Mouse (Mus musculus) adrenal gland, adult 2 months (tissue): ENCODE results near the gene Clec2g. TPM values are rescaled to one million over a fixed set of nuclear protein-coding genes. Genes with fewer than 3 reads are reported as not detected.
"Not testable (repeated sequence)": the region's sequence is repeated elsewhere in the genome, so short reads cannot be mapped to it uniquely, and the experiment has no call there.

Experiments used
- DNase-seq: peaks from one replicate; pipeline ENCODE4 v3.0.0; 2021
- long read RNA-seq: library from polyadenylated mRNA; stranded (forward); transcript quantifications from one replicate; pipeline ENCODE4 v2.0.0, GENCODE M21; 2021
- polyA plus RNA-seq: library from polyadenylated mRNA; depleted of rRNA; stranded (reverse); fragments of >200 nt; gene quantifications from 2 replicates; pipeline ENCODE4 v1.2.3, GENCODE M21; 2012; rRNA removed
- total RNA-seq, 2 experiments: library from RNA; stranded (reverse); gene quantifications; 2 replicates each; pipeline ENCODE4 v1.2.3; 2021

The Clec2g gene
- total RNA-seq: 1 to 10 TPM in 1 of 2 experiments, under 1 TPM in 1; 0.40 to 4.2 TPM
- polyA plus RNA-seq: not detected in 2 replicates
- long read RNA-seq: 0 reads

DNA sequence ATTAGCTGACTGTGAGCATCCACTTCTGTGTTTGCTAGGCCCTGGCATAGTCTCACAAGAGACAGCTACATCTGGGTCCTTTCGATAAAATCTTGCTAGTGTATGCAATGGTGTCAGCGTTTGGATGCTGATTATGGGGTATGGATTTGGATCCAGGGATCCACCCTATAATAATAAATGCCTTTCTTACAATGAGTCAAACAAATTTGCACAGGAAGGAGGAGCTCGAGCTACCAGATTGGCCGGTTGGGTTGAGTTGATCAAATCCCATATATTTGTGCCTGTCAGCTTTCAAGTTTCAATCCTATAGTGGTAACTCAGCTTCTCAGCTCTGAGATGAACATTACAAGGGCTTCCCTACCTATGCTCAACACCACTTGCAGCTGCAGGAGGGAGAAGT lies at the start of gene Clec2g:
TSS of gene Clec2g (plus strand) at position 301 of the 400 bp plus-strand sequence.
- not testable (repeated sequence) for DNase-seq

DNA sequence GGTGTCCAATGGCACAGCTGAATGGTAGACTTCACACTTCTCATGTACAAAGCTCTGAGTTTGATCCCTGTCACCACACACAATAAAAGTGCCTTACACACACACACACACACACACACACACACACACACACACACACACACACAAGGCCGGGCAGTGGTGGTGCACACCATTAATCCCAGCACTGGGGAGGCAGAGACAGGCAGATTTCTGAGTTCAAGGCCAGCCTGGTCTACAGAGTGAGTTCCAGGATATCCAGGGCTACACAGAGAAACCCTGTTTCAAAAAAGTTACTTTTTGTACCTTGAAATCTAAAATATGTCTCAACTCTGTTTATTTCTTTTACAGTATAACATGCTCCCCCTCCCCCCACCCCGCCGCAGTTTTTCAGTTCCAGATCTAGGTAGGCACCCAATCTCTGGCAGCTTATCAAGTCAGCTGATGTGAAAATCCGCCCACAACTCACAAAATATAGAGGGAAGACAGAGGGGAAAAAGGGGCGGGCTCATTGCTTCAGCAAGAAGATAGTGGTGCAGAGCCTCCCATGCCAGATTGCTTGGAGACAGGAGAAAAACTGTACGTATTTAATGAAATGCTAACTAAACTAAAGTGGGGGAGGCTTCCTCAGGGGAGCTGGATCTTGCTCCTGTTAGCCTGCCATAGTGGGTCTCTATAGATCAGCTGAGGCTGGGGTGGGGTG lies 46.9 kb upstream of the Clec2g start, which contains the start of gene Clec2i:
TSS of gene Clec2i (plus strand) at position 498 of the 700 bp plus-strand sequence.
- not testable (repeated sequence) for DNase-seq

DNA sequence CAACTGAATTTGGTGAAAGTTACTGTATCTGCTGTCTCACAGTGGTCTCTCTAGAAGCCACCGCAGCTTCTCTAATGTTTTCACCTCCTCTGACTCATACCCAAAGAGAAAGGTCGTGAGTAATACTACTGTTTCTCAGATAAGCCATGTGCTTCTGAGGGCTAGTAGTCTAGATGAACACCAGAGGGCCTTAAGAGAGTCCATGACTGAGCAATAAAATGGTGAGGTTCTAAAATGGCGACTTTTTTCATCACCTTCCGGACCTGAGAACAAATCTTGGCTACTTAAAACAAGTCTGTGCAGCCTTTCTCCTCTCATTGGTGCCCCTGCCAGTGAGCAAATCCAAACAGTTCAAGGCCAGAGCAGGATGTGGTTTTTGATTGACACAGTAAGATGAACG lies 45.3 kb upstream of the Clec2g start:
- no peak for DNase-seq

DNA sequence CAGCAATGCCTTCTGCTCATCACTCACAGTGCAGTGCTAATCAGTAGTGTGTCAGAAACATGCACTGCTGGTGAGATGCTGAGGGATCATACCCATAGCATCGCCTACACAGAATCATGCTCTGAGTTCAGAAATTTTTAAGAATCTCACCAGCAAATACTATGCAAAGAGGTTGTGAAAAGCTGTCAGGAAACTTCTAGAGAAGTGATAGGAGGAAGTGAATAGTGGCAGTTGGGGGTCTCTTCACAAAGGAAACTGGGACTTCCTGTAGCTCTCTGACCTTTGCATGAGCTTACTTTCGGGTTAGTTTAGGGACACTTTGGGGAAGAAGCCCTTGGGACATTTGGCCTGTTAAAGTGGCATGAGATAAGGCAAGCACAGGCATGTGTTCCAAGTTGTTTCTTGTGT lies 43.2 kb upstream of the Clec2g start, which contains the start of gene BC035044:
TSS of gene BC035044 (minus strand) at position 179 of the 408 bp plus-strand sequence.
- DNase-seq: no peak

DNA sequence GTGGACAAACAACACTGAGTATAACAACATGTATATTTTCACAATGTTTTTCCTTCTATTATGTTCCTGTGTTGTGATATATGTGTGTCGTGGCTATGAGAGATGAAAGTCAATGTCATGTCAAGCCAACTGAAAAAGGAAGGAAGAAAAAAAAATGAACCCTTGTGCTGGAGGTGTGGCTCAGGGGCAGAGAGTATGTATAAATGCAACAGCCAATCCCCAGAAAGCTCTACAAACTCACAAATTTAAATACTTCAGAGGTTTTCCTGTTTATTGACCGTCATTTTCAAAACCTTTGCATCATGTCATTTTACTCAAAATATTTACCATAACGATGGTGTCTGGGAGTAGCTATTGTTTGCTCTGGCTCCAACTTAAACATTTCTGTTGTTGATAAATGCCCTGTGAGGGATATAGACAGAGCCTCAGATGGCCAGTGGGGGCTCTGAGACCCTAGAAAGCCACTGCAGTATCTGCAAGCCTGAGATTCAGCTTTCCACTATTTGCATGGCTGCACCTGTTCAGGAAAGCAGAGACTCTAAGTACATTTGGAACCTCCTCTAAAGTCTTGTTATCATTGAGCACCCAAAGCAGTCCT lies 38.7 kb upstream of the Clec2g start:
- DNase-seq: no peak

DNA sequence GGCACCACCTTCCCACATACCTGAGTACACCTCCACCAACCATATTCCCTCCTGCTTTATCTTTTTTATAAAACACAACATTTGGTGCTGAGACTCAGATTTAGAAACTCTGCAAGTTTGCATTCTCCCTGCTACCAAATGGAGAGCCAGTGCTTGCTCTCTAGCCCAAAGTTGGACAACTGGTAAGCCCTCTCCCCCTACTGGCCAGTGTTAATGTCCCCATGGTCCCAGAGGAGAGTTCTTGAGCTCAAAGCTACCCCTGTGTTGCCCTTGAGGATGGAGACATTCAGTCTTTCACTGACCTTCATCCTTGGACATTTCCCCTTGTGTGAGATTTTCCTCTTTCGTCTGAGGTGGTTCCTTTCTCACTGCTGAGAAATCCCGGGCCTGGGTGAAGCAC lies 34.1 kb upstream of the Clec2g start:
- no peak for DNase-seq

DNA sequence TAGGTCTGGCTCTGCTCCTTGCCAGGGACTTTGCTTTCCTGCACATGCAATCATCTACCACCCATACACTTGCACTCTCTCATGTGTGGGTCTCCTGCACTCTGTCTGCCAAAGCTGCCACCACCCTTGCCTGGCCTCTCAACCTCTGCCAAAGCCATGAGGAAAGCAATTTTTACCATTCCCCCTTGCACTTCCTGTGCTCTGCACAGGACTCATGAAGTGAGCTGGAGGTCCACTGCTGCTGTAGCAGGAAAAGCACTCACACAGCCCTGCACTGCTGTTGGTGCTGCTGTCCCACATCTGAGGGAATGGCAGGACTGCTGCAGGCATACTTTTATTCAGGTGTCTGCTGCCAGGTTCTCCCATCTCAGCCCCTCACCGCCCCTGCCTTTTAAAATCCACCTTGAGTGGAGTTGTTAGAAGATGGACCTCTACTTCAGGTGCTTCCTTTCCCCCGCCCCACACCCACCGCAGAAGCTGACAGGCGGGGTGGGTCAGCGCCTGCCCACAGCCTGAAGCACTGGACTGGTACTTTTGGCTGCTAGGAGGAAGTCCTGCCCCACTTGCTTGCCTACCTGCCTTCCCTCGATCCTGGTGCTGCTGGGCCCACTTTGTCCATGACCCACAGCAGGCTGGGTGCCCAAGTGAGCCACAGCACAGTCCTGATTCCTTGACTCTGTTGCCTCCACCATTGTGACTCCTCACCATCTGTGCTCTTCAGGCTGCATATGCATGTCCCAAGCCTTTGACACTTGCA lies 33.2 kb upstream of the Clec2g start:
- DNase-seq: not testable (repeated sequence)

DNA sequence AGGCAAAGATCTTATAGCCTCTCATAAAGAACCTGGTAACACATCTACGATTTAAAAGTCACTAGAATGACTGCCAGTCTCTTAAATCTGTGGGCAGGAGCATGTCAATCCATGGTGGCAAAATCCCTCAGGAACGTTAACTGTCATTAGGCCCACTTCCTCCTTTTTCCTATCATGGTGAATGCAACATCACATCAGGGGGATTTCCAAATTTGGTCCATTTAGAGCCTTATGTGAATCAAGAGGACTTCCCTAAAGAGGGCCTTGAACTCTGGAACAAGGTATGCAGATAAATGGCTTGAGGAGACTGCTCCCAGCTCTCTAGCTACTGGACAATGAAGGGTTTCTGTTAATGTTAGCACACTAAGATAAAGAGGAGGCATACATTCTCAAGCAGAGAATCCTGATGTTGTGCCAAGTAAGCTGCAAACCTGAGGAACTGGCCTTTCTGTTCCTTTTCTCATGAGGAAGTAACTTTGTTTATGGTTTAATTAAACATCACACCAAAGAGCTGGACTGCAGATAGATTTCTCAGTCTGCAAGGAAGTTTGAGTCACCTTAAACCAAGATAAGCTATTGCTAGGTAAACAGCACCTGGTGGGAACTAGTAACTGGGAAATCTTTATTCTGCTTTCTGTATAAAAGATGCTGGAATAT lies 20.5 kb upstream of the Clec2g start:
- no peak for DNase-seq

DNA sequence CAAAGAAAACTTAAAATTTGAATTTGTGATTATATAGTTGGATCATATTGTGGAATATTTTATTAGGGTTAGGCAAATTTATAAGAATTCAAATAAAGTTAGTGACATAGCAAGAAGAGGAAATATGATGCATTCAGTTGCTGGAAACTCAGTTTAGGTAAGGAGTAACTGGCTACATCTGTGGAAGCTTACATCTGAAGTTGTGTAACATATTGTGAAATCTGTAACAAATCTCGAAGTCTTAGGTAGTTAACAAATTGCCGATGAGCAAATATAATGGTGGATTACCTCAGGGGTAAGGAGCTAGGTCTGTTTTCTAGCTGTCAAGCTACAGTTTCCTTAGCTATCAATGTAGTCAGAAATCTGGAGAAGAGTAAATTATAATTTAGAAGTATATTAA lies 16.9 kb upstream of the Clec2g start:
- DNase-seq: no peak

DNA sequence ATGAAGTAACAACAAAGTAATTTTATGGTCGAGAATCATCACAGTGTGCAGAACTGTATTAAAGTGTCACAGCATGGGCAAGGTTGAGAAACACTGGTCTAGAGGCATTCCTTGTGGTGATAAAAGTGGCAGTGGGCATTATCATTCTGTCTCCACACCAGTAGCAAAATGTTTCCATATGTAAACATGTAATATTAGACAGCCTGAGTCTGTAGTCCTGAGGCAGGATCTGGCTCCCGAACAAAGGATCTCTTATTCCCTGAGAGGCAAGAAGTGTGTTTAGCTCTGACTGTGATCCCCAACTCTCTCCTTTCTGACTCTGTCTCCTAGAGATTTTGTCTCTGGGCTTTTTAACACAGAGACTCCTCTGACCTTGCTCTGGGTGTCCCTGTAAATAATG lies 1.1 kb upstream of the Clec2g start:
- no peak for DNase-seq

DNA sequence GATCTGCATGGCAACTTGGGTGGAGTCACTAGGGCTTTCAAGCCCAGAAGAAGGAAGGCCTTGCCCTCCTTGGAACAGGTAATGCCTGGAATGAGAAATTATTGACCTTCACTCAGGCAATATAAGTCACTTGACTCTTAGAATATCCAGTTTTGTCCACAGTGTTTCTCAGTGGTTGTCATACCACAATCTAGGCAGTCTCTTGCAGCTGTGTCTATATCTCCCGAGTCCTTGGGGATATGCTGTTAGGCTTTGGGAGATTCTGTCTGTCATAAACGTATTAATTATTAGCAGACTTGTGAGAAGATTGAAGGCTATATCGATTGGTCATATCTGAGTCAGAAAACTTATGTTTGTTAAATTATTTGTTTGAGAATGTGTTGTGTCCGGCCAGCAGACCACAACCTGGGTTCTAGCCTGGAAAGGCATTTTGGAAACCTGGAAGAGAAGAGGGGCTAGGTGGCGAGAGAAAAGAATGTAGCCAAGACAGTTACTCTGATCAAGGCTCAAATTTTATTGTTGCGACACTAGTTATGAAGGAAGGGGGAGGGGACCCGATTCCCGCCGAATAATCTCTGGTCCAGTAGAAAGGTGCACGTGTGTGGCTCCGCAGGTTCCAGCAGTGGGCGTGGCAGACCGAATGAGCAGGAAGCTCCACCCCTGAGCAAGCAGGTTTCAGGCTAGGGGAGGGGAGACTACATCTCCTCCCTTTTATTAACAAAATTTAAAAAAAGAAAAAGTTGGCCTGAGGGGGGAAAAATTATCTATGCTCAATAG lies 1.9 kb downstream of the Clec2g start:
- not testable (repeated sequence) for DNase-seq

DNA sequence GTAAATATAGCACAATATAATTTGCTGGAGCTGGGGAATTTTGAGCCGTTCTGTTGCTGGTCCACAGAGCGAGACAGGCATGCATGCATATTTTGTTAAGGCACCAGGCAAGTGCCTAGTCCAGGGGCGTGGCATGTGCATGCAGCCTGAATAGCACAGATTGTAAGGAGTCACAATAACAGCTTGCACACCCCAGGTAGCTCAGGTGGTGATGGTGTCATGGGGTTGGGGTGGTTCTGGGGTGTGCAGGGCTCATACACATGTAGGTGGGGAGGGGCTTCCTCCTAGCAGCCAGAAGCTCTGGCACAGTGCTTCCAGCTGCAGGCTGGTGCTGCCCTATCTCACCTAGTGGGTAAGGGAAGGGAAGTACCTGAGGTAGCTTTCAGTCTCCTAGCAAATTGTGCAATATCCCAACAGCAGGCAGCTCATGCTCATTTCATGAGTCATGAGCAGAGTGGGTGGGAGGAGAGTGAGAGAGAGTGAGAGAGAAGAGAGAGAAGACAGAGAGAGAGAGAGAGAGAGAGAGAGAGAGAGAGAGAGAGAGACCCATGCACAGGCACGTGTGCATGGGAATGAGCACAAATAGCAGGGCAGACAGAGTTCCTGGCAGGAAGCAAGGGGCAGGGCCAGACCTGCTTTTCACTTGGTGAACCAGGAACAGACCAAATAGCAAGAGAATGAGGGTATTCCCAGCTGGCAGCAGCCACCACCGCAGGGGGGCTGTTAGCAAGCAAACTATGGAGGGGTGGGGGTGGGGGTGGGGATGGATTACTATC lies 7.7 kb downstream of the Clec2g start:
- DNase-seq: no peak

DNA sequence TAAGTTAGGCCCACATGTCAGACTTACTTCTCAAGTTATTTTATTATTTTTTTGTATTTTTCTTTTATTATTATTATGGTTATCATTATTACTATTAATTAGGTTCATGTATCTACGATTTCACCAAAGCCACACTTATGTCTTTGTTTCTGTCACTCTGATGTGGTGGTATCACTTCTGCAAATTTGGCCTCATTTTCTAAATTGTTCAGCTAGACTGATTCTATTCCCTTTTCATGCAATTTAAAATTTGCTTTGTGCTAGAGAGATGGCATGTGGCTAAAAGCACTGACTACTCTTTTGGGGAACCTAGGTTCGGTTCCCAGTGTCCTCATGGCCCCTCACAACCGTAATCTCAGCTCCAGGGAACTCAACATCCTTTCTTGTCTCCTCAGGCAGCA lies 11.4 kb downstream of the Clec2g start:
- DNase-seq: no peak

DNA sequence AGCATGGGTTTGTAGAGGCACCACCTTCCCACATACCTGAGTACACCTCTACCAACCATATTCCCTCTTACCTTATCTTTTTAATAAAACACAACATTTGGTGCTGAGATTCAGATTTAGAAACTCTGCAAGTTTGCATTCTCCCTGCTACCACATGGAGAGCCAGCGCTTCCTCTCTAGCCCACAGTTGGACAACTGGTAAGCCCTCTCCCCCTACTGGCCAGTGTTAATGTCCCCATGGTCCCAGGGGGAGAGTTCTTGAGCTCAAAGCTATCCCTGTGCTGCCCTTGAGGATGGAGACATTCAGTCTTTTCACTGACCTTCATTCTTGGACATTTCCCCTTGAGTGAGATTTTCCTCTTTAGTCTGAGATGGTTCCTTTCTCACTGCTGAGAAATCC lies 26.9 kb downstream of the Clec2g start:
- no peak for DNase-seq

DNA sequence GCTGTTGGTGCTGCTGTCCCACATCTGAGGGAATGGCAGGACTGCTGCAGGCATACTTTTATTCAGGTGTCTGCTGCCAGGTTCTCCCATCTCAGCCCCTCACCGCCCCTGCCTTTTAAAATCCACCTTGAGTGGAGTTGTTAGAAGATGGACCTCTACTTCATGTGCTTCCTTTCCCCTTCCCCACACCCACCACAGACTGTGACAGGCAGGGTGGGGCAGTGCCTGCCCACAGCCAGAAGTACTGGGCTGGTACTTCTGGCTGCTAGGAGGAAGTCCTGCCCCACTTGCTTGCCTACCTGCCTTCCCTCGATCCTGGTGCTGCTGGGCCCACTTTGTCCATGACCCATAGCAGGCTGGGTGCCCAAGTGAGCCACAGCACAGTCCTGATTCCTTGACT lies 27.9 kb downstream of the Clec2g start:
- DNase-seq: not testable (repeated sequence)

DNA sequence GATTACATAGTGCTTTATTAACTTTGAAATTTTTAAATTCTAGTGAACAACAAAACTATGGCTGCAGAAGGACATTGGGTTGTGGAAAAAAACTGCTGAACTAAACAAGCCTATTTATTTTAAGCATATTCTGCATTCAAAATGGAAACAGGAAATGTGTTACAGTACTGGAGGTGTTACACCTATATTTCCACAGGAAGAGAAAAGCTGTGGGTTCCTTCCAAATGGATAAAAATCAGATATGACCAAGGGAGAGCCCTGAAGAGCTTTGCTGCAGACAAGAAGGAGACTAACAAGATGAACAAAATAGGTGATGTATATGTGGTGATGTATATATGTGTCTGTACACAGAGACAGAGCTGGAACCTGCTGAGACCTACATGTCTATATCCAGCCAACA lies 30.3 kb downstream of the Clec2g start:
- no peak for DNase-seq

DNA sequence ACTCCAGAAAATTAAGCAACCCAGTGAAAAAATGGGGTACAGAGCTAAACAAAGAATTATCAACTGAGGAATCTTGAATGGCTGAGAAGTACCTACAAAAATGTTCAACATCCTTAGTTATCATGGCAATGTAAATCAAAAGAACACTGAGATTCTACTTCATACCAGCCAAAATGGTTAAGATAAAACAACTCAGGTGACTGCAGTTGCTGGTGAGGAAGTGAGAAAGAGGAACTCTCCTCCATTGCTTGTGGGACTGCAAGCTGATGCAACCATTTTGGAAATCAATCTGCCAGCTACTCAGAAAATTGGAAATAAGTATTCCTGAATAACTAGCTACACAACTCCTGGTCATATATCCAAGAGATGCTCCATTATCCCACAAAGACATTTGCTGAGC lies 34.3 kb downstream of the Clec2g start:
- DNase-seq: no peak

DNA sequence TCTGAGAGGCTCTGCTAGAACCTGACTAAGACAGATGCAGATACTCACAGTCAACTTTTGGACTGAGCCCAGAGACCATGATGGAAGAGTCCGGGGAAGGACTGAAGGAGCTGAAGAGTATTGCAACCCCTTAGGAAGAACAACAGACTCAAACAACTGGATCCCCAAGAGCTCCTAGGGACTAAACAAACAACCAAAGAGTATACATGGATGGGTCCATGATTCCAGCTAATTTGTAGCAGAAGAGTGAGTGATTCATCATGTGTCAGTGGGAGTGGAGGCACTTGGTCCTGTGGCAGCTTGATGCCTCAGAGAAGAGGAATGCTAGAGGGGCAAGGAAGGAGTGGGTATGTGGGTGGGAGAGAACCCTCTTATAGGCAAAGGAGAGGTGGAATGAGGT lies 35.6 kb downstream of the Clec2g start:
- DNase-seq: no peak

DNA sequence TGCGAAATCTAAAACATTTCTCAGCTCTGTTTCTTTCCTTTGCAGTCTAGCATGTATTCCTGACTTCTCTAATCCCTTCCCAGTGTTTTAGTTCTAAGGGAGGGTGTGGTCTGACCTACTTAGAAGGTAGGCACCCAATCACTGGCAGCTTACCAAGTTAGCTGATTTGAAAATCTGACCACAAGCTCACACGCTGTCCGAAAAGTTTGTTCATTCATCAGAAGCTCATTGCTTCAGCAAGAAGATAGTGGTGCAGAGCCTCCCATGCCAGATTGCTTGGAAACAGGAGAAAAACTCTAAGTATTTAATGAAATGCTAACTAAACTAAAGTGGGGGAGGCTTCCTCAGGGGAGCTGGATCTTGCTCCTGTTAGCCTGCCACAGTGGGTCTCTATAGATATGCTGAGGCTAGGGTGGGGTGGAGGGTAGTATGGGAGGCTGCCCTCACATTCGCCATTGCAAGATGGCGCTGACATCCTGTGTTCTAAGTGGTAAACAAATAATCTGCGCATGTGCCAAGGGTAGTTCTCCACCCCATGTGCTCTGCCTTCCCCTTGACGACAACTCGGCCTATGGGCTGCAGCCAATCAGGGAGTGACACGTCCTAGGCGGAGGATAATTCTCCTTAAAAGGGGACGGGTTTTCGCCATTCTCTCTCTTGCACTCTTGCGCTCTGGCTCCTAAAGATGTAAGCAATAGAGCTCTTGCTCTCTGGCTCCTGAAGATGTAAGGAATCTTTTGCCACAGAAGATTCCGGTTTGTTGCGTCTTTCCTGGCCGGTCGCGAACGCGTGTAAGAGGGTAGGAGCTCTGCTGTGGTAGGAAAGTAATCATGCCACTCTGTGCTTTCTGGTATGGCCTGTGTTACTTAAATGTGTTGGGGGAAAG lies 36.6 kb downstream of the Clec2g start:
- not testable (repeated sequence) for DNase-seq
